Mouse (Mus musculus) intestine, postnatal 0 days (tissue): ENCODE measurements around the gene Ints1. TPM values are rescaled to one million over a fixed set of nuclear protein-coding genes. Genes with fewer than 3 reads are reported as not detected.

ENCODE experiments used
- ATAC-seq: fragments of 200-750 bp; cut with Nextera tagmentation; 2 replicates; pipeline ENCODE4 v1.8.0; 2017; ENCODE audit warnings: mild to moderate bottlenecking, moderate TSS enrichment, moderate library complexity
- H3K27ac ChIP-seq: fragments of 300-500 bp; sonication (generic); 2 replicates; pipeline ENCODE4 v1.5.1; 2014; ENCODE audit warnings: mild to moderate bottlenecking, low read depth, low read length, moderate library complexity
- H3K27me3 ChIP-seq: fragments of 300-500 bp; sonication (generic); replicated peaks from 2 replicates; pipeline ENCODE4 v1.6.1; 2014; ENCODE audit warnings: low read length, mixed read lengths; ENCODE audit not compliant: control insufficient read depth, insufficient read depth
- H3K36me3 ChIP-seq: fragments of 300-500 bp; sonication (generic); 2 replicates; pipeline ENCODE4 v1.6.1; 2014; ENCODE audit warnings: mild to moderate bottlenecking, moderate library complexity; ENCODE audit not compliant: control insufficient read depth, insufficient read depth
- H3K4me1 ChIP-seq: fragments of 300-500 bp; sonication (generic); replicated peaks from 2 replicates; pipeline ENCODE4 v1.6.1; 2014; ENCODE audit warnings: antibody characterized with exemption, low read length, mixed read lengths; ENCODE audit not compliant: control insufficient read depth, insufficient read depth
- H3K4me2 ChIP-seq: fragments of 300-500 bp; sonication (generic); replicated peaks from 2 replicates; pipeline ENCODE4 v1.6.1; 2014; ENCODE audit warnings: low read depth, mild to moderate bottlenecking, moderate library complexity
- H3K4me3 ChIP-seq: fragments of 300-500 bp; sonication (generic); 2 replicates; pipeline ENCODE4 v1.5.1; 2014; ENCODE audit warnings: low read depth, low read length
- H3K9ac ChIP-seq: fragments of 300-500 bp; sonication (generic); 2 replicates; pipeline ENCODE4 v1.6.1; 2014; ENCODE audit warnings: mild to moderate bottlenecking, low read depth, low read length
- H3K9me3 ChIP-seq: fragments of 300-500 bp; sonication (generic); 2 replicates; pipeline ENCODE4 v1.6.1; 2016; ENCODE audit warnings: mixed run types; ENCODE audit not compliant: control insufficient read depth
- CTCF ChIP-seq: sonication (generic); IDR thresholded peaks from 2 replicates; pipeline ENCODE4 v1.5.1; 2016; ENCODE audit warnings: low read depth, mild to moderate bottlenecking, control low read depth, antibody characterized with exemption, moderate library complexity
- WGBS: fragments of 180-500 bp; shearing (Covaris S2); extraction: QIAGEN DNeasy Blood & Tissue Kit; methylation state at CpG from one replicate; pipeline ENCODE4 v1.1.7; 2014; 5-methylcytosine and 5-hydroxymethylcytosine counted together
- polyA plus RNA-seq: library from polyadenylated mRNA; unstranded; fragments of >200 nt; fragmentation: Nextera tagmentation; extraction: Ambion mirVana; gene quantifications from 2 replicates; pipeline ENCODE4 v1.2.1, GENCODE M21; 2015

Ints1 gene
- polyA plus RNA-seq, 1 experiment from 2014 or later = 9.9 TPM

GRCm38 (mm10) chr5:139736504-139736940 lies 39.0 kb downstream of the Ints1 start:
- H3K4me2 ChIP-seq = peak overlapping the region; percentile 86

GRCm38 (mm10) chr5:139735677-139736503 lies 39.6 kb downstream of the Ints1 start, which contains the start of gene Micall2:
Micall2 (minus strand) TSS chr5:139736336.
- Histone ChIP-seq H3K27me3 (no peaks in the 10 kb centered on the region), H3K27ac (peak within 1 kb of the TSS; percentile 98), H3K36me3 (no peaks in the 10 kb centered on the region), H3K4me3 (peak within 1 kb of the TSS; percentile 47), H3K9ac (peak within 1 kb of the TSS; percentile 46), H3K4me2 (peak within 1 kb of the TSS; percentile 86), H3K4me1 (peaks cover 21% of the 10 kb centered on the region), H3K9me3 (no peaks in the 10 kb centered on the region)
- ATAC-seq = peak; percentile 75
- WGBS = 2% methylated on average over 50 of the region's 50 CpGs
- no peak for TF ChIP-seq CTCF

More at GRCm38 (mm10) chr5:139736504-139736940, 39.0 kb downstream of the Ints1 start:
- Histone ChIP-seq H3K9ac (no peak overlapping the region), H3K36me3 (no peaks in the 10 kb centered on the region), H3K4me3 (peak overlapping the region; percentile 47; the same call in 1 of the 2 replicates), H3K9me3 (no peaks in the 10 kb centered on the region), H3K27me3 (no peaks in the 10 kb centered on the region), H3K4me1 (peaks cover 21% of the 10 kb centered on the region), H3K27ac (peak overlapping the region; percentile 98)
- no peak for TF ChIP-seq CTCF
- ATAC-seq = no peak
- WGBS = 11% methylated on average over 10 of the region's 10 CpGs

GRCm38 (mm10) chr5:139734746-139735145 lies 40.7 kb downstream of the Ints1 start:
- ATAC-seq = no peak
- no peaks in the 10 kb centered on the region for H3K36me3 ChIP-seq
- TF ChIP-seq CTCF = no peak
- peaks cover 27% of the 10 kb centered on the region for H3K4me1 ChIP-seq
- peak overlapping the region; percentile 2; the same call in 1 of the 2 replicates for H3K27ac ChIP-seq
- H3K27me3 ChIP-seq = no peaks in the 10 kb centered on the region
- H3K4me2 ChIP-seq = peak overlapping the region; percentile 86
- no peaks in the 10 kb centered on the region for H3K9me3 ChIP-seq
- H3K9ac ChIP-seq = 0 out of 2 replicates have a peak overlapping the region, but pooled peaks have one; percentile 46
- 59% methylated on average over 7 of the region's 7 CpGs for WGBS
- peak overlapping the region; percentile 47 for H3K4me3 ChIP-seq

GRCm38 (mm10) chr5:139734016-139734415 lies 41.5 kb downstream of the Ints1 start:
- TF ChIP-seq CTCF = no peak
- WGBS = 31% methylated on average over 3 of the region's 3 CpGs
- no peaks in the 10 kb centered on the region for H3K9me3 ChIP-seq
- no peaks in the 10 kb centered on the region for H3K36me3 ChIP-seq
- peak overlapping the region; percentile 34 for H3K9ac ChIP-seq
- peak overlapping the region; percentile 76 for H3K27ac ChIP-seq
- no peak overlapping the region for H3K4me3 ChIP-seq
- no peaks in the 10 kb centered on the region for H3K27me3 ChIP-seq
- H3K4me2 ChIP-seq = peak overlapping the region; percentile 86
- H3K4me1 ChIP-seq = peaks cover 27% of the 10 kb centered on the region
- ATAC-seq = no peak

GRCm38 (mm10) chr5:139732634-139733107 lies 42.8 kb downstream of the Ints1 start:
- peaks cover 27% of the 10 kb centered on the region for H3K4me1 ChIP-seq
- H3K36me3 ChIP-seq = no peaks in the 10 kb centered on the region
- 20% methylated on average over 11 of the region's 11 CpGs for WGBS
- peak; percentile 77 for ATAC-seq
- H3K4me2 ChIP-seq = peak overlapping the region; percentile 86
- H3K27ac ChIP-seq = peak overlapping the region; percentile 87
- H3K9me3 ChIP-seq = no peaks in the 10 kb centered on the region
- no peak overlapping the region for H3K4me3 ChIP-seq
- TF ChIP-seq CTCF = peak; percentile 35; the same call in 1 of the 2 replicates
- peak overlapping the region; percentile 22; the same call in 1 of the 2 replicates for H3K9ac ChIP-seq
- H3K27me3 ChIP-seq = no peaks in the 10 kb centered on the region
